Mouse (Mus musculus) intestine, embryonic 15.5 days (tissue): ENCODE data around the gene Hist1h2ae. TPM values are rescaled to one million over a fixed set of nuclear protein-coding genes. Genes with fewer than 3 reads are reported as not detected.
"Not testable (repeated sequence)": the region's sequence is repeated elsewhere in the genome, so short reads cannot be mapped to it uniquely, and the experiment has no call there.

Experiments
- ATAC-seq: fragments of 200-750 bp; cut with Nextera tagmentation; 2 replicates; pipeline ENCODE4 v1.8.0; 2017; ENCODE audit warnings: moderate TSS enrichment, moderate library complexity
- H3K27ac ChIP-seq: fragments of 300-500 bp; sonication (generic); 2 replicates; pipeline ENCODE4 v1.5.1; 2015; ENCODE audit warnings: mild to moderate bottlenecking, inconsistent platforms
- H3K27me3 ChIP-seq: fragments of 300-500 bp; sonication (generic); replicated peaks from 2 replicates; pipeline ENCODE4 v1.6.1; 2015; ENCODE audit warnings: inconsistent platforms
- H3K36me3 ChIP-seq: fragments of 300-500 bp; sonication (generic); 2 replicates; pipeline ENCODE4 v1.6.1; 2015; ENCODE audit warnings: inconsistent platforms
- H3K4me1 ChIP-seq: fragments of 300-500 bp; sonication (generic); replicated peaks from 2 replicates; pipeline ENCODE4 v1.6.1; 2015; ENCODE audit warnings: inconsistent platforms
- H3K4me2 ChIP-seq: fragments of 300-500 bp; sonication (generic); replicated peaks from 2 replicates; pipeline ENCODE4 v1.6.1; 2015; ENCODE audit warnings: mild to moderate bottlenecking, inconsistent platforms
- H3K4me3 ChIP-seq: fragments of 300-500 bp; sonication (generic); replicated peaks from 2 replicates; pipeline ENCODE4 v1.5.1; 2015; ENCODE audit warnings: inconsistent platforms
- H3K9ac ChIP-seq: fragments of 300-500 bp; sonication (generic); 2 replicates; pipeline ENCODE4 v1.6.1; 2015; ENCODE audit warnings: inconsistent platforms
- H3K9me3 ChIP-seq: fragments of 300-500 bp; sonication (generic); 2 replicates; pipeline ENCODE4 v1.6.1; 2016; ENCODE audit warnings: inconsistent platforms
- WGBS: fragments of 180-500 bp; shearing (Covaris S2); methylation state at CpG from one replicate; pipeline ENCODE4 v1.1.7; 2015; 5-methylcytosine and 5-hydroxymethylcytosine counted together
- polyA plus RNA-seq: library from polyadenylated mRNA; unstranded; fragments of >200 nt; fragmentation: Nextera tagmentation; extraction: Ambion mirVana; gene quantifications from 2 replicates; pipeline ENCODE4 v1.2.1, GENCODE M21; 2015

Hist1h2ae gene
- polyA plus RNA-seq, 1 experiment from 2014 or later: 89.5 TPM

GRCm38 (mm10) chr13:23571504-23572217 is 641 bp upstream of the Hist1h2ae start:
- H3K9ac ChIP-seq: peak overlapping the region; percentile 56
- H3K9me3 ChIP-seq, H3K36me3 ChIP-seq, ATAC-seq, H3K4me1 ChIP-seq, H3K27me3 ChIP-seq: not testable (repeated sequence)
- H3K27ac ChIP-seq: peak overlapping the region; percentile 93
- under 1% methylated on average over 18 of the region's 34 CpGs for WGBS
- peak overlapping the region; percentile 66 for H3K4me2 ChIP-seq
- H3K4me3 ChIP-seq: peak overlapping the region; percentile 42

- not testable (repeated sequence) for H3K4me1 ChIP-seq, H3K9me3 ChIP-seq, H3K27me3 ChIP-seq, ATAC-seq, H3K36me3 ChIP-seq, H3K9ac ChIP-seq
- peak overlapping the region; percentile 37 for H3K4me3 ChIP-seq
- peak overlapping the region; percentile 66 for H3K4me2 ChIP-seq
- H3K27ac ChIP-seq: peak overlapping the region; percentile 94
- 3% methylated on average over 27 of the region's 41 CpGs for WGBS
These were observed 579 bp downstream of the Hist1h2ae start for GRCm38 (mm10) chr13:23570261-23571021.

- H3K27me3 ChIP-seq: no peaks in the 10 kb centered on the region
- no peak for ATAC-seq
- H3K4me1 ChIP-seq: no peaks in the 10 kb centered on the region
- no peaks in the 10 kb centered on the region for H3K9me3 ChIP-seq
- H3K4me3 ChIP-seq: no peak overlapping the region
- no peak overlapping the region for H3K27ac ChIP-seq
- H3K9ac ChIP-seq: no peak overlapping the region
- WGBS: 83% methylated on average over 2 of the region's 2 CpGs
- H3K4me2 ChIP-seq: no peak overlapping the region
- H3K36me3 ChIP-seq: no peaks in the 10 kb centered on the region
These were observed 6.5 kb downstream of the Hist1h2ae start for GRCm38 (mm10) chr13:23564482-23564881.

GRCm38 (mm10) chr13:23562699-23563462 is 8.1 kb downstream of the Hist1h2ae start:
- peak overlapping the region; percentile 36; the same call in 1 of the 2 replicates for H3K9ac ChIP-seq
- H3K27ac ChIP-seq: peak overlapping the region; percentile 93
- H3K36me3 ChIP-seq: no peaks in the 10 kb centered on the region
- peak; percentile 64 for ATAC-seq
- H3K4me2 ChIP-seq: peak overlapping the region; percentile 63
- 2% methylated on average over 18 of the region's 18 CpGs for WGBS
- no peaks in the 10 kb centered on the region for H3K9me3 ChIP-seq
- H3K4me3 ChIP-seq: peak overlapping the region; percentile 42
- H3K27me3 ChIP-seq: no peaks in the 10 kb centered on the region
- H3K4me1 ChIP-seq: no peaks in the 10 kb centered on the region

GRCm38 (mm10) chr13:23561883-23562659 is 8.9 kb downstream of the Hist1h2ae start, which contains the start of gene Hist1h3e:
Gene Hist1h3e (minus strand): TSS chr13:23562369.
- peak within 1 kb of the TSS; percentile 42 for H3K4me3 ChIP-seq
- H3K36me3 ChIP-seq, H3K9me3 ChIP-seq, H3K27me3 ChIP-seq, H3K4me1 ChIP-seq: not testable (repeated sequence)
- peak within 1 kb of the TSS; percentile 49 for H3K9ac ChIP-seq
- H3K27ac ChIP-seq: peak within 1 kb of the TSS; percentile 93
- WGBS: under 1% methylated on average over 43 of the region's 67 CpGs
- peak within 1 kb of the TSS; percentile 63 for H3K4me2 ChIP-seq
- ATAC-seq: peak; percentile 96

- H3K9me3 ChIP-seq, H3K27me3 ChIP-seq, H3K36me3 ChIP-seq, ATAC-seq, H3K4me1 ChIP-seq: not testable (repeated sequence)
- 0% methylated on average over 2 of the region's 5 CpGs for WGBS
- Histone ChIP-seq H3K4me3 (peak overlapping the region; percentile 42), H3K27ac (peak overlapping the region; percentile 93), H3K4me2 (peak overlapping the region; percentile 51), H3K9ac (0 out of 2 replicates have a peak overlapping the region, but pooled peaks have one; percentile 49)
These were observed 9.5 kb downstream of the Hist1h2ae start for GRCm38 (mm10) chr13:23561531-23561882.

GRCm38 (mm10) chr13:23560699-23561098 is 10.3 kb downstream of the Hist1h2ae start:
- not testable (repeated sequence) for H3K27me3 ChIP-seq, H3K4me2 ChIP-seq, H3K4me3 ChIP-seq, ATAC-seq, H3K9me3 ChIP-seq, H3K9ac ChIP-seq, H3K36me3 ChIP-seq, H3K4me1 ChIP-seq, H3K27ac ChIP-seq
- WGBS: 18% methylated on average over 2 of the region's 2 CpGs

GRCm38 (mm10) chr13:23556906-23557305 is 14.1 kb downstream of the Hist1h2ae start:
- Histone ChIP-seq H3K36me3 (no peaks in the 10 kb centered on the region), H3K4me3 (no peak overlapping the region), H3K27me3 (no peaks in the 10 kb centered on the region), H3K4me2 (peak overlapping the region; percentile 26; the same call in 1 of the 2 replicates), H3K27ac (peak overlapping the region; percentile 42; the same call in 1 of the 2 replicates), H3K9me3 (no peaks in the 10 kb centered on the region), H3K9ac (peak overlapping the region; percentile 4; the same call in 1 of the 2 replicates), H3K4me1 (peaks cover 3% of the 10 kb centered on the region)
- WGBS: 65% methylated on average over 3 of the region's 3 CpGs
- no peak for ATAC-seq

GRCm38 (mm10) chr13:23555839-23556416 is 15.1 kb downstream of the Hist1h2ae start:
- Histone ChIP-seq H3K27ac (peak overlapping the region; percentile 98), H3K9me3 (no peaks in the 10 kb centered on the region), H3K4me3 (peak overlapping the region; percentile 56), H3K4me2 (peak overlapping the region; percentile 88), H3K4me1 (peaks cover 3% of the 10 kb centered on the region), H3K9ac (peak overlapping the region; percentile 87), H3K27me3 (no peaks in the 10 kb centered on the region), H3K36me3 (no peaks in the 10 kb centered on the region)
- peak; percentile 83 for ATAC-seq
- under 1% methylated on average over 18 of the region's 18 CpGs for WGBS

- Histone ChIP-seq H3K27me3 (no peaks in the 10 kb centered on the region), H3K9me3 (no peaks in the 10 kb centered on the region), H3K4me2 (peak overlapping the region; percentile 88), H3K36me3 (no peaks in the 10 kb centered on the region), H3K27ac (peak overlapping the region; percentile 98), H3K4me1 (peaks cover 3% of the 10 kb centered on the region), H3K4me3 (peak overlapping the region; percentile 56), H3K9ac (peak overlapping the region; percentile 87)
- under 1% methylated on average over 54 of the region's 54 CpGs for WGBS
- peak; percentile 86 for ATAC-seq
These were observed 15.8 kb downstream of the Hist1h2ae start for GRCm38 (mm10) chr13:23554925-23555838.
